Mouse (Mus musculus): ENCODE data around the gene Sema3b. TPM values are rescaled to one million over a fixed set of nuclear protein-coding genes. Genes with fewer than 3 reads are reported as not detected.

Sema3b gene
- polyA plus RNA-seq, 1 experiment from 2014 or later = 37.1 TPM

DNA sequence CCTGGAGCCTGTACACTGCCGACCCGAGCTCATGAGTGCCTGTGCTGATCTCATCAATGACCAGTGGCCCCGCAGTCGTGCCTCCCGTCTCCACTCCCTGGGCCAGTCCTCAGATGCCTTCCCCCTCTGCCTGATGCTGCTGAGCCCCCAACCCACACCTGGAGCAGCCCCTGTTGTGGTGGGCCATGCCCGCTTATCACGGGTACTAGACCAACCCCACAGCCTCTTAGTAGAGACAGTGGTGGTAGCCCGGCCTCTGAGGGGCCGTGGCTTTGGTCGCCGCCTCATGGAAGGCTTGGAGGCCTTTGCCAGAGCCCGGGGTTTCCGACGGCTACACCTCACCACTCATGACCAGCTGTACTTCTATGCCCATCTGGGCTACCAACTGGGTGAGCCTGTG is 25.9 kb downstream of the Sema3b start:
- ATAC-seq = no peak
- TF ChIP-seq CTCF (IDR thresholded peaks at IDR 0.05; ENCODE audit: low read depth) = no peak
- H3K4me3 ChIP-seq (ENCODE audit: low read depth, low read length) = no peak overlapping the region
- H3K27me3 ChIP-seq (replicated peaks; ENCODE audit: control insufficient read depth, insufficient read depth, low read length) = no peaks in the 10 kb centered on the region
- 93% methylated on average over 14 of the region's 14 CpGs for WGBS
- H3K36me3 ChIP-seq (ENCODE audit: control insufficient read depth, insufficient read depth) = peaks cover 18% of the 10 kb centered on the region
- H3K4me2 ChIP-seq (replicated peaks; ENCODE audit: low read depth) = no peak overlapping the region
- H3K27ac ChIP-seq (ENCODE audit: low read depth, low read length) = no peak overlapping the region
- no peaks in the 10 kb centered on the region for H3K9me3 ChIP-seq (ENCODE audit: control insufficient read depth)
- H3K4me1 ChIP-seq (replicated peaks; ENCODE audit: control insufficient read depth, insufficient read depth, low read length) = peaks cover 4% of the 10 kb centered on the region; the same call in 1 of the 2 replicates
- no peak overlapping the region for H3K9ac ChIP-seq (ENCODE audit: low read depth, low read length)

GRCm38 (mm10) chr9:107582509-107583062 is 26.4 kb downstream of the Sema3b start:
- TF ChIP-seq CTCF (IDR thresholded peaks at IDR 0.05; ENCODE audit: low read depth) = no peak
- no peak overlapping the region for H3K9ac ChIP-seq (ENCODE audit: low read depth, low read length)
- H3K27ac ChIP-seq (ENCODE audit: low read depth, low read length) = no peak overlapping the region
- H3K9me3 ChIP-seq (ENCODE audit: control insufficient read depth) = no peaks in the 10 kb centered on the region
- H3K4me2 ChIP-seq (replicated peaks; ENCODE audit: low read depth) = no peak overlapping the region
- peaks cover 18% of the 10 kb centered on the region for H3K36me3 ChIP-seq (ENCODE audit: control insufficient read depth, insufficient read depth)
- WGBS = 93% methylated on average over 7 of the region's 7 CpGs
- ATAC-seq = no peak
- no peaks in the 10 kb centered on the region for H3K27me3 ChIP-seq (replicated peaks; ENCODE audit: control insufficient read depth, insufficient read depth, low read length)
- H3K4me3 ChIP-seq (ENCODE audit: low read depth, low read length) = no peak overlapping the region
- H3K4me1 ChIP-seq (replicated peaks; ENCODE audit: control insufficient read depth, insufficient read depth, low read length) = peaks cover 4% of the 10 kb centered on the region; the same call in 1 of the 2 replicates

- H3K27ac ChIP-seq (ENCODE audit: low read depth, low read length) = no peak overlapping the region
- TF ChIP-seq CTCF (IDR thresholded peaks at IDR 0.05; ENCODE audit: low read depth) = no peak
- H3K36me3 ChIP-seq (ENCODE audit: control insufficient read depth, insufficient read depth) = peaks cover 18% of the 10 kb centered on the region
- peak overlapping the region; percentile 91 for H3K4me2 ChIP-seq (replicated peaks; ENCODE audit: low read depth)
- peak overlapping the region; percentile 51 for H3K4me3 ChIP-seq (ENCODE audit: low read depth, low read length)
- ATAC-seq = no peak
- H3K9ac ChIP-seq (ENCODE audit: low read depth, low read length) = peak overlapping the region; percentile 70; the same call in 1 of the 2 replicates
- H3K4me1 ChIP-seq (replicated peaks; ENCODE audit: control insufficient read depth, insufficient read depth, low read length) = peaks cover 8% of the 10 kb centered on the region; the same call in 1 of the 2 replicates
- H3K27me3 ChIP-seq (replicated peaks; ENCODE audit: control insufficient read depth, insufficient read depth, low read length) = no peaks in the 10 kb centered on the region
- no peaks in the 10 kb centered on the region for H3K9me3 ChIP-seq (ENCODE audit: control insufficient read depth)
- WGBS = 63% methylated on average over 4 of the region's 4 CpGs
These were observed 27.4 kb downstream of the Sema3b start for GRCm38 (mm10) chr9:107581584-107581983.

GRCm38 (mm10) chr9:107580501-107581317 is 28.3 kb downstream of the Sema3b start, which contains the start of gene Hyal3:
Hyal3 (plus strand) TSS chr9:107580818.
- ATAC-seq = peak; percentile 60
- WGBS = under 1% methylated on average over 32 of the region's 32 CpGs
- peak within 1 kb of the TSS; percentile 51 for H3K4me3 ChIP-seq (ENCODE audit: low read depth, low read length)

GRCm38 (mm10) chr9:107579023-107579900 is 29.8 kb downstream of the Sema3b start:
- no peak for TF ChIP-seq CTCF (IDR thresholded peaks at IDR 0.05; ENCODE audit: low read depth)
- Histone ChIP-seq H3K9ac (ENCODE audit: low read depth, low read length) (no peak overlapping the region), H3K27me3 (replicated peaks; ENCODE audit: control insufficient read depth, insufficient read depth, low read length) (no peaks in the 10 kb centered on the region), H3K9me3 (ENCODE audit: control insufficient read depth) (no peaks in the 10 kb centered on the region), H3K4me1 (replicated peaks; ENCODE audit: control insufficient read depth, insufficient read depth, low read length) (0 out of 2 replicates have a peak, but pooled peaks cover 5% of the 10 kb centered on the region), H3K4me3 (ENCODE audit: low read depth, low read length) (no peak overlapping the region), H3K27ac (ENCODE audit: low read depth, low read length) (no peak overlapping the region; the same call in 1 of the 2 replicates), H3K4me2 (replicated peaks; ENCODE audit: low read depth) (0 out of 2 replicates have a peak overlapping the region, but pooled peaks have one; percentile 91), H3K36me3 (ENCODE audit: control insufficient read depth, insufficient read depth) (peaks cover 17% of the 10 kb centered on the region)
- ATAC-seq = no peak
- WGBS = 93% methylated on average over 14 of the region's 14 CpGs

More at GRCm38 (mm10) chr9:107580501-107581317, 28.3 kb downstream of the Sema3b start, which contains the start of gene Hyal3:
- H3K27me3 ChIP-seq (replicated peaks; ENCODE audit: control insufficient read depth, insufficient read depth, low read length) = no peaks in the 10 kb centered on the region
- peak within 1 kb of the TSS; percentile 91 for H3K4me2 ChIP-seq (replicated peaks; ENCODE audit: low read depth)
- peaks cover 18% of the 10 kb centered on the region for H3K36me3 ChIP-seq (ENCODE audit: control insufficient read depth, insufficient read depth)
- no peak for TF ChIP-seq CTCF (IDR thresholded peaks at IDR 0.05; ENCODE audit: low read depth)
- H3K4me1 ChIP-seq (replicated peaks; ENCODE audit: control insufficient read depth, insufficient read depth, low read length) = 0 out of 2 replicates have a peak, but pooled peaks cover 5% of the 10 kb centered on the region
- H3K9ac ChIP-seq (ENCODE audit: low read depth, low read length) = peak within 1 kb of the TSS; percentile 70
- H3K9me3 ChIP-seq (ENCODE audit: control insufficient read depth) = no peaks in the 10 kb centered on the region
- H3K27ac ChIP-seq (ENCODE audit: low read depth, low read length) = peak within 1 kb of the TSS; percentile 84

Measured in intestine, postnatal 0 days (tissue).